Mouse (Mus musculus) midbrain, postnatal 0 days (tissue): ENCODE data around the gene Abce1. TPM values are rescaled to one million over a fixed set of nuclear protein-coding genes. Genes with fewer than 3 reads are reported as not detected.
A peak's percentile ranks its signal among the peaks of the same experiment; 100 is the strongest.
"Not testable (repeated sequence)": the region's sequence is repeated elsewhere in the genome, so short reads cannot be mapped to it uniquely, and the experiment has no call there.

Experiments
- ATAC-seq: fragments of 200-750 bp; cut with Nextera tagmentation; 2 replicates; pipeline ENCODE4 v1.8.0; 2017; ENCODE audit warnings: moderate number of reproducible peaks, mild to moderate bottlenecking, moderate TSS enrichment, moderate library complexity; ENCODE audit not compliant: low FRiP score
- DNase-seq: peaks from one replicate; pipeline ENCODE4 v3.0.0-alpha.2; 2015; ENCODE audit warnings: low spot score
- H3K27ac ChIP-seq: fragments of 300-500 bp; sonication (generic); 2 replicates; pipeline ENCODE4 v1.5.1; 2014; ENCODE audit warnings: low read depth, mild to moderate bottlenecking, low read length, mixed read lengths
- H3K27me3 ChIP-seq: fragments of 300-500 bp; sonication (generic); 2 replicates; pipeline ENCODE4 v1.6.1; 2014; ENCODE audit warnings: low read length, control low read depth, mixed read lengths; ENCODE audit not compliant: insufficient read depth
- H3K36me3 ChIP-seq: fragments of 300-500 bp; sonication (generic); 2 replicates; pipeline ENCODE4 v1.6.1; 2014; ENCODE audit warnings: low read length, control low read depth, mixed read lengths; ENCODE audit not compliant: insufficient read depth
- H3K4me1 ChIP-seq: fragments of 300-500 bp; sonication (generic); 2 replicates; pipeline ENCODE4 v1.6.1; 2014; ENCODE audit warnings: mild to moderate bottlenecking, control low read depth, antibody characterized with exemption, low read length, mixed read lengths; ENCODE audit not compliant: insufficient read depth
- H3K4me2 ChIP-seq: fragments of 300-500 bp; sonication (generic); 2 replicates; pipeline ENCODE4 v1.6.1; 2014; ENCODE audit warnings: low read depth, mild to moderate bottlenecking, low read length, mixed read lengths; ENCODE audit not compliant: poor library complexity, severe bottlenecking
- H3K4me3 ChIP-seq: fragments of 300-500 bp; sonication (generic); 2 replicates; pipeline ENCODE4 v1.5.1; 2014; ENCODE audit warnings: low read depth, mild to moderate bottlenecking, low read length, moderate library complexity
- H3K9ac ChIP-seq: fragments of 300-500 bp; sonication (generic); replicated peaks from 2 replicates; pipeline ENCODE4 v1.6.1; 2014; ENCODE audit warnings: mild to moderate bottlenecking, low read length, moderate library complexity, mixed read lengths; ENCODE audit not compliant: poor library complexity, severe bottlenecking
- H3K9me3 ChIP-seq: fragments of 300-500 bp; sonication (generic); 2 replicates; pipeline ENCODE4 v1.6.1; 2016; ENCODE audit warnings: low read length, control low read depth
- CTCF ChIP-seq: IDR thresholded peaks from 2 replicates; pipeline ENCODE4 v1.5.1; 2016; ENCODE audit warnings: antibody characterized with exemption, mild to moderate bottlenecking
- WGBS: fragments of 180-500 bp; shearing (Covaris S2); extraction: QIAGEN DNeasy Blood & Tissue Kit; methylation state at CpG from one replicate; pipeline ENCODE4 v1.1.7; 2014; 5-methylcytosine and 5-hydroxymethylcytosine counted together
- polyA plus RNA-seq: library from polyadenylated mRNA; unstranded; fragments of >200 nt; fragmentation: Nextera tagmentation; extraction: Ambion mirVana; gene quantifications from 2 replicates; pipeline ENCODE4 v1.2.1, GENCODE M21; 2015
- total RNA-seq: library from RNA; depleted of rRNA; stranded (reverse); fragments of >200 nt; gene quantifications from 2 replicates; pipeline ENCODE4 v1.2.3, GENCODE M21; 2014

Abce1 gene
- total and polyA plus RNA-seq, 2 experiments from 2014 or later, result 61.9 to 80.7 TPM

DNA sequence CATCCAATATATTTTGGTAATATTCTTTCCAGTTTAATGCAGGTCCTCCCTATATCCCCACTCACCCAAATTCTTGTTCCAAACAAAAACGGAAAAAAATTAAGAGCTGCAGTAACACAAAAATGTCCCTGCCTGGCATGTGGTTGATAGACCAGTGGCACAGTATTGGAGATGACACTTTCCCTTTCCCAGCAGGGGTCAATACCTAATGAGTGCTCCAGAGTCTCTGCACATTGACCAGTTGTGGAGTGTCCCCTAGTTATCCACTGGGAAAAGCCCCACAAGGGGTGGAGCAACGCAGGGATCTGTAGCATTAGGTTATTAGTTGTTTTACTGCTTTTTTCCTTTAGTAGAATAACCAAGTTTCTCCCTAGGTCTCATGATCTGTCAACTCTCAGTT, 30.6 kb downstream of the Abce1 start:
- Histone ChIP-seq H3K4me2 (peak overlapping the region; percentile 54), H3K4me3 (peak overlapping the region; percentile 29), H3K36me3 (peaks cover 13% of the 10 kb centered on the region; the same call in 1 of the 2 replicates), H3K4me1 (no peaks in the 10 kb centered on the region), H3K27me3 (no peaks in the 10 kb centered on the region), H3K9ac (no peak overlapping the region), H3K9me3 (no peaks in the 10 kb centered on the region), H3K27ac (no peak overlapping the region)
- ATAC-seq, result no peak
- DNase-seq, result no peak
- WGBS, result 42% methylated on average over 2 of the region's 2 CpGs
- no peak for TF ChIP-seq CTCF

- TF ChIP-seq CTCF, result no peak
- Histone ChIP-seq H3K27me3 (no peaks in the 10 kb centered on the region), H3K4me1 (no peaks in the 10 kb centered on the region), H3K9ac (no peak overlapping the region), H3K4me3 (peak overlapping the region; percentile 29), H3K4me2 (peak overlapping the region; percentile 54), H3K9me3 (no peaks in the 10 kb centered on the region), H3K36me3 (peaks cover 10% of the 10 kb centered on the region; the same call in 1 of the 2 replicates), H3K27ac (no peak overlapping the region)
- peak; percentile 48; the same call in 1 of the 2 replicates for ATAC-seq
- WGBS, result 6% methylated on average over 34 of the region's 34 CpGs
- DNase-seq, result peak; percentile 38
Measured at GRCm38 (mm10) chr8:79680555-79680954, 31.0 kb downstream of the Abce1 start.

DNA sequence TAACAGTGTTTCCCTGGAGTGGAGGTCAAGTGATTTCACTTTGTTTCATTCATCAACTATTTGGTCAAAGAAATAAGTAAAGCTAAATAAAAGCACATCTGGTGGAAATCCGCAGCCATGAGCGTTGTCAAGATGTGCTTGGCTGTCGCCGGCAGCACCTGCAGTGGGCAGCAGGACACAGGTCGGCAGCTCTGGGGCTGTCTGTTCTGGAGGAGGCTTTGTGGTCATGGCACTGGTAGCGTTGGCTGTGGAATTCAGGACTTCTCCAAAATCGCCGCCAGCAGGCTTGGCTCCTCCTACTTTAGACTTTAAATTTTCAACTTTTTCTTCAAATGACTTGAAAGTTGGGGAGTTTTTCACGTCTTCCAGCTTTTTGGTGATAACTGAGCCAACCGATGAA, 31.5 kb downstream of the Abce1 start:
- DNase-seq, H3K9ac ChIP-seq, H3K27me3 ChIP-seq, H3K9me3 ChIP-seq, H3K36me3 ChIP-seq, H3K27ac ChIP-seq, H3K4me1 ChIP-seq: not testable (repeated sequence)
- H3K4me2 ChIP-seq, result peak overlapping the region; percentile 54
- ATAC-seq, result 0 out of 2 replicates have a peak, but pooled peaks have one; percentile 59
- 24% methylated on average over 10 of the region's 10 CpGs for WGBS
- peak overlapping the region; percentile 29; the same call in 1 of the 2 replicates for H3K4me3 ChIP-seq

GRCm38 (mm10) chr8:79679005-79679404, 32.5 kb downstream of the Abce1 start:
- TF ChIP-seq CTCF, result no peak
- WGBS, result 57% methylated on average over 5 of the region's 5 CpGs

GRCm38 (mm10) chr8:79676461-79676860, 35.1 kb downstream of the Abce1 start:
- DNase-seq (no peak), ATAC-seq (no peak)
- 91% methylated on average over 4 of the region's 4 CpGs for WGBS
- Histone ChIP-seq H3K27ac (no peak overlapping the region), H3K27me3 (no peaks in the 10 kb centered on the region), H3K36me3 (peaks cover 15% of the 10 kb centered on the region), H3K4me3 (no peak overlapping the region), H3K9me3 (no peaks in the 10 kb centered on the region), H3K4me1 (no peaks in the 10 kb centered on the region), H3K4me2 (no peak overlapping the region), H3K9ac (no peak overlapping the region)
- TF ChIP-seq CTCF, result no peak

More at GRCm38 (mm10) chr8:79679005-79679404, 32.5 kb downstream of the Abce1 start:
- ATAC-seq (no peak), DNase-seq (no peak)
- no peaks in the 10 kb centered on the region for H3K4me1 ChIP-seq
- no peaks in the 10 kb centered on the region for H3K9me3 ChIP-seq
- H3K27ac ChIP-seq, result no peak overlapping the region
- H3K27me3 ChIP-seq, result no peaks in the 10 kb centered on the region
- no peak overlapping the region for H3K4me2 ChIP-seq
- peaks cover 9% of the 10 kb centered on the region; the same call in 1 of the 2 replicates for H3K36me3 ChIP-seq
- no peak overlapping the region for H3K9ac ChIP-seq
- H3K4me3 ChIP-seq, result no peak overlapping the region

- peaks cover 17% of the 10 kb centered on the region; the same call in 1 of the 2 replicates for H3K36me3 ChIP-seq
- 89% methylated on average over 4 of the region's 4 CpGs for WGBS
- ATAC-seq, H3K4me1 ChIP-seq, H3K9me3 ChIP-seq, DNase-seq, H3K27me3 ChIP-seq, H3K4me2 ChIP-seq, H3K9ac ChIP-seq, H3K27ac ChIP-seq, H3K4me3 ChIP-seq: not testable (repeated sequence)
Measured at GRCm38 (mm10) chr8:79658715-79659114, 52.8 kb downstream of the Abce1 start.
